Mouse (Mus musculus): ENCODE results near the gene Strc.

Strc gene

GRCm38 (mm10) chr2:121354820-121355592 lies 32.0 kb downstream of the Strc start, which contains the start of gene Ppip5k1:
Gene Ppip5k1, minus strand, starts transcription at chr2:121355396.
- peak; percentile 97 for DNase-seq

GRCm38 (mm10) chr2:121354378-121354777 lies 32.6 kb downstream of the Strc start:
- no peak for DNase-seq

- DNase-seq = no peak
Measured at GRCm38 (mm10) chr2:121353156-121353555, 33.8 kb downstream of the Strc start.

GRCm38 (mm10) chr2:121339057-121339456 lies 47.9 kb downstream of the Strc start:
- DNase-seq = peak; percentile 22

GRCm38 (mm10) chr2:121329492-121329891 lies 57.5 kb downstream of the Strc start:
- no peak for DNase-seq

- DNase-seq = no peak
Measured at GRCm38 (mm10) chr2:121323693-121324470, 63.1 kb downstream of the Strc start.

- no peak for DNase-seq
Measured at GRCm38 (mm10) chr2:121323041-121323440, 63.9 kb downstream of the Strc start.

GRCm38 (mm10) chr2:121316278-121316677 lies 70.7 kb downstream of the Strc start:
- DNase-seq = no peak

Measured in thymus, postnatal 14 days (tissue).